Mouse (Mus musculus): ENCODE data around the gene Zfp955b. TPM values are rescaled to one million over a fixed set of nuclear protein-coding genes. Genes with fewer than 3 reads are reported as not detected.

Zfp955b gene
- polyA plus RNA-seq (2012; rRNA removed; ENCODE audit: low replicate concordance), result 0.31 and 0.41 TPM in 2 replicates

DNA sequence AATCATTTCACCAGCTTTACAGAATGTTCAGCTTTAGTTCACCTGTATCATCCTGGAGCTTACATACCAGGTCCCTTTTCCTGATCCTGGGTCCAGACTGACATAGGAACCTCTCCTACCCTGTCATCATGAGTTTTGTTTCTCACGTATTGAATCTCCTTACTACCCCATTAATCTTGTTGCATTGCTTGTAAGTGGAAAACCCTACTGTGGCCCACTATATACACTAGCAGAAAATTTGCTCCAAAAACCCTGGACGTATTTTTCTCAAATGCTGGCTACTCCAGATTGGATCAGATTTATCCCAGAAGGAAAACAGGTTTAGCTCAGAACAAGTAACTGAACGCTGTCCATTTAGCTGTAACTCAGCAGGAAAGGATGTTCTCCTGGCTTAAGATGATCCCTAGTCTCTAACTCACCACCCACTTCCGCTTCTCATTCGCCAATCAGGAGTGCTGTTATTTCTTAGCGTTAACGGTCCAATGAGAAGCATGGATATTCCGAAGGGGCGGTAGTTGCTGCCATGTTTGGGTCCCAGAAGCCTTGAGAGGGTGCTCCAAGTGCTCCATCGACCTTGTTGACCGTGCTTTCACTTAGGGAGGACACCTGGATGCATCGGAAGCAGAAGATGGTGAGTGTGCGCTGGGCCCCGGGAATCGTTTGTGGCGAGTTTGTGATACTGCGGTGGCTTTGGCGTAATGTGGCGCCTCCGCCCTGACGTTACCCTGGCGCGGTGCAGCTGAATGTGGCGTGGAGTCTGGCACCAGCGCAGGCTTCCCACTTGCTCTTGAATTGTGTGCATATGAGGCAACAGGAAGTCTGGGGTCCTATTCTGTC lies at the start of gene Zfp955b:
TSS of gene Zfp955b (plus strand) at position 506 of the 837 bp plus-strand sequence.

DNA sequence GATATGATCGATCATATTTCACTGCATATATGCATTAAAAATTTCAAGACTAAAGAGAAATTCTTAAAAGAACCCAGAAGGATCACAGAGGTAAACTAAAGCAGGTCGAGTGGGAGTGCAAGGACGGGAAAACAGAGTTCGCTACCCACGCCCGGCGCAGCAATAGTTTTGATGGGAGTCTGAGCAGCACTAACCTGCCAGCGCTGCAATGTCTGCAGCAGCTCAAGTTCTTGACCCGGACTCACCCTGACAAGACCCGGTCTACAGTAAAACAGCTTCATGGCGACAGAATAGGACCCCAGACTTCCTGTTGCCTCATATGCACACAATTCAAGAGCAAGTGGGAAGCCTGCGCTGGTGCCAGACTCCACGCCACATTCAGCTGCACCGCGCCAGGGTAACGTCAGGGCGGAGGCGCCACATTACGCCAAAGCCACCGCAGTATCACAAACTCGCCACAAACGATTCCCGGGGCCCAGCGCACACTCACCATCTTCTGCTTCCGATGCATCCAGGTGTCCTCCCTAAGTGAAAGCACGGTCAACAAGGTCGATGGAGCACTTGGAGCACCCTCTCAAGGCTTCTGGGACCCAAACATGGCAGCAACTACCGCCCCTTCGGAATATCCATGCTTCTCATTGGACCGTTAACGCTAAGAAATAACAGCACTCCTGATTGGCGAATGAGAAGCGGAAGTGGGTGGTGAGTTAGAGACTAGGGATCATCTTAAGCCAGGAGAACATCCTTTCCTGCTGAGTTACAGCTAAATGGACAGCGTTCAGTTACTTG lies 34.6 kb upstream of the Zfp955b start, which contains the start of gene Zfp955a:
TSS of gene Zfp955a (minus strand) at position 616 of the 789 bp plus-strand sequence.

DNA sequence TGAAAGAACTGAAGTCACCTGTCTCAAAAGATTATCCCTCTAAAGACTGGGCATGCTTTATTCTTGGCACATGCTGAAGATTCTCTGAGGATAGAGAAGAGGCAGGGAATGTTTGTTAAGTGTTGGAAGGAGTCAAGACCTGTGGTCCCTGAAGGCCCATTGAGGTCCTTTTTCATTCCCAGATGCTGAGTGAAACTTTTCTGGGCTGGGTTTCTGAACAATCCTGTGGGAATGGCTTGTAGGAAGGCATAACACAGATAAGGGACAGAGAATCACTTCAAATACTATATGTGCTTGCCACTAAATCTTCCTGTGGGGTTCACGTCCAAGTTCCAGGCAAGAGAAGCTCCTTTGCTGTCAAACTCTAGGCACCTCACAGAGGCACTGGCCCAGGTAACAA lies 25.0 kb upstream of the Zfp955b start, which contains the start of gene Olfr63:
TSS of gene Olfr63 (plus strand) at position 301 of the 400 bp plus-strand sequence.

Other genes with a start within 250 kb of the Zfp955b start
- not detected in 2 replicates for gene 4921501E09Rik, start 221.5 kb upstream of the Zfp955b start, polyA plus RNA-seq (2012; rRNA removed; ENCODE audit: low replicate concordance)
- 0.26 and 0.46 TPM in 2 replicates for gene Zfp563, start 200.2 kb upstream of the Zfp955b start, polyA plus RNA-seq (2012; rRNA removed; ENCODE audit: low replicate concordance)
- not detected in 2 replicates for gene Morc2b, start 149.9 kb upstream of the Zfp955b start, polyA plus RNA-seq (2012; rRNA removed; ENCODE audit: low replicate concordance)
- not detected in 2 replicates for gene Olfr55, start 121.1 kb upstream of the Zfp955b start, polyA plus RNA-seq (2012; rRNA removed; ENCODE audit: low replicate concordance)
- not detected in 2 replicates for gene Olfr239, start 98.2 kb upstream of the Zfp955b start, polyA plus RNA-seq (2012; rRNA removed; ENCODE audit: low replicate concordance)
- not detected in 2 replicates for gene Olfr1564, start 67.9 kb upstream of the Zfp955b start, polyA plus RNA-seq (2012; rRNA removed; ENCODE audit: low replicate concordance)
- gene Zfp955a, start 34.4 kb upstream of the Zfp955b start, polyA plus RNA-seq (2012; rRNA removed; ENCODE audit: low replicate concordance), result 0.06 and 0.11 TPM in 2 replicates
- not detected in 2 replicates for gene Olfr63, start 24.9 kb upstream of the Zfp955b start, polyA plus RNA-seq (2012; rRNA removed; ENCODE audit: low replicate concordance)
- gene Zfp81, start 69.3 kb downstream of the Zfp955b start, polyA plus RNA-seq (2012; rRNA removed; ENCODE audit: low replicate concordance), result 0.08 and 0.15 TPM in 2 replicates
- gene Zfp101, start 105.1 kb downstream of the Zfp955b start, polyA plus RNA-seq (2012; rRNA removed; ENCODE audit: low replicate concordance), result 0.08 and 0.42 TPM in 2 replicates
- 0.11 TPM in 1 of 2 replicates, not detected in the other for gene Actl9, start 143.4 kb downstream of the Zfp955b start, polyA plus RNA-seq (2012; rRNA removed; ENCODE audit: low replicate concordance)
- gene Adamts10, start 234.7 kb downstream of the Zfp955b start, polyA plus RNA-seq (2012; rRNA removed; ENCODE audit: low replicate concordance), result 21.5 and 30.7 TPM in 2 replicates

Data from duodenum, adult 2 months (tissue).